Mouse (Mus musculus): ENCODE measurements around the gene Apod. TPM values are rescaled to one million over a fixed set of nuclear protein-coding genes. Genes with fewer than 3 reads are reported as not detected.
"Not testable (repeated sequence)": the region's sequence is repeated elsewhere in the genome, so short reads cannot be mapped to it uniquely, and the experiment has no call there.

Gene Apod
- polyA plus RNA-seq, 1 experiment = 0.35 TPM

GRCm38 (mm10) chr16:31334796-31335195 is 20.2 kb upstream of the Apod start:
- Histone ChIP-seq H3K4me1 (ENCODE audit: control insufficient read depth, insufficient read depth, insufficient read length, low read length) (no peaks in the 10 kb centered on the region), H3K36me3 (ENCODE audit: control insufficient read depth, insufficient read depth, low read length) (no peaks in the 10 kb centered on the region), H3K27me3 (ENCODE audit: control insufficient read depth, insufficient read depth, low read length) (no peaks in the 10 kb centered on the region), H3K27ac (ENCODE audit: insufficient read depth, low read depth, low read length) (no peak overlapping the region), H3K4me3 (ENCODE audit: low read depth, low read length) (no peak overlapping the region)
- 53% methylated on average over 5 of the region's 5 CpGs for WGBS
- TF ChIP-seq POLR2A (IDR thresholded peaks at IDR 0.05; ENCODE audit: low read depth, low read length) = no peak
- TF ChIP-seq CTCF (IDR thresholded peaks at IDR 0.05; ENCODE audit: extremely low read depth, insufficient read length, insufficient replicate concordance, low read depth, low read length) = no peak

- no peak for TF ChIP-seq POLR2A (IDR thresholded peaks at IDR 0.05; ENCODE audit: low read depth, low read length)
- no peak for TF ChIP-seq CTCF (IDR thresholded peaks at IDR 0.05; ENCODE audit: extremely low read depth, insufficient read length, insufficient replicate concordance, low read depth, low read length)
- no peaks in the 10 kb centered on the region for H3K4me1 ChIP-seq (ENCODE audit: control insufficient read depth, insufficient read depth, insufficient read length, low read length)
- H3K27ac ChIP-seq (ENCODE audit: insufficient read depth, low read depth, low read length) = no peak overlapping the region
- no peaks in the 10 kb centered on the region for H3K27me3 ChIP-seq (ENCODE audit: control insufficient read depth, insufficient read depth, low read length)
- no peaks in the 10 kb centered on the region for H3K36me3 ChIP-seq (ENCODE audit: control insufficient read depth, insufficient read depth, low read length)
- no peak overlapping the region for H3K4me3 ChIP-seq (ENCODE audit: low read depth, low read length)
Measured at GRCm38 (mm10) chr16:31332586-31332985, 18.0 kb upstream of the Apod start.

GRCm38 (mm10) chr16:31330970-31331369 is 16.4 kb upstream of the Apod start:
- H3K27ac ChIP-seq (ENCODE audit: insufficient read depth, low read depth, low read length); H3K4me3 ChIP-seq (ENCODE audit: low read depth, low read length); H3K36me3 ChIP-seq (ENCODE audit: control insufficient read depth, insufficient read depth, low read length); H3K27me3 ChIP-seq (ENCODE audit: control insufficient read depth, insufficient read depth, low read length); H3K4me1 ChIP-seq (ENCODE audit: control insufficient read depth, insufficient read depth, insufficient read length, low read length): not testable (repeated sequence)
- 86% methylated on average over 6 of the region's 6 CpGs for WGBS

- no peaks in the 10 kb centered on the region for H3K36me3 ChIP-seq (ENCODE audit: control insufficient read depth, insufficient read depth, low read length)
- H3K4me3 ChIP-seq (ENCODE audit: low read depth, low read length) = no peak overlapping the region
- H3K27ac ChIP-seq (ENCODE audit: insufficient read depth, low read depth, low read length) = no peak overlapping the region
- no peaks in the 10 kb centered on the region for H3K4me1 ChIP-seq (ENCODE audit: control insufficient read depth, insufficient read depth, insufficient read length, low read length)
- 75% methylated on average over 2 of the region's 2 CpGs for WGBS
- no peaks in the 10 kb centered on the region for H3K27me3 ChIP-seq (ENCODE audit: control insufficient read depth, insufficient read depth, low read length)
- TF ChIP-seq POLR2A (IDR thresholded peaks at IDR 0.05; ENCODE audit: low read depth, low read length) = no peak
- no peak for TF ChIP-seq CTCF (IDR thresholded peaks at IDR 0.05; ENCODE audit: extremely low read depth, insufficient read length, insufficient replicate concordance, low read depth, low read length)
Measured at GRCm38 (mm10) chr16:31329668-31330067, 15.1 kb upstream of the Apod start.

GRCm38 (mm10) chr16:31327891-31328290 is 13.3 kb upstream of the Apod start:
- Histone ChIP-seq H3K27me3 (ENCODE audit: control insufficient read depth, insufficient read depth, low read length) (no peaks in the 10 kb centered on the region), H3K4me1 (ENCODE audit: control insufficient read depth, insufficient read depth, insufficient read length, low read length) (no peaks in the 10 kb centered on the region), H3K36me3 (ENCODE audit: control insufficient read depth, insufficient read depth, low read length) (no peaks in the 10 kb centered on the region), H3K27ac (ENCODE audit: insufficient read depth, low read depth, low read length) (no peak overlapping the region; the same call in 1 of the 2 replicates), H3K4me3 (ENCODE audit: low read depth, low read length) (no peak overlapping the region)
- TF ChIP-seq CTCF (IDR thresholded peaks at IDR 0.05; ENCODE audit: extremely low read depth, insufficient read length, insufficient replicate concordance, low read depth, low read length) (no peak), POLR2A (IDR thresholded peaks at IDR 0.05; ENCODE audit: low read depth, low read length) (no peak)
- WGBS = 86% methylated on average over 2 of the region's 2 CpGs

GRCm38 (mm10) chr16:31327430-31327829 is 12.8 kb upstream of the Apod start:
- peak overlapping the region; percentile 0; the same call in 1 of the 2 replicates for H3K27ac ChIP-seq (ENCODE audit: insufficient read depth, low read depth, low read length)
- H3K4me1 ChIP-seq (ENCODE audit: control insufficient read depth, insufficient read depth, insufficient read length, low read length) = no peaks in the 10 kb centered on the region
- no peaks in the 10 kb centered on the region for H3K27me3 ChIP-seq (ENCODE audit: control insufficient read depth, insufficient read depth, low read length)
- H3K4me3 ChIP-seq (ENCODE audit: low read depth, low read length) = no peak overlapping the region
- no peaks in the 10 kb centered on the region for H3K36me3 ChIP-seq (ENCODE audit: control insufficient read depth, insufficient read depth, low read length)
- 76% methylated on average over 8 of the region's 8 CpGs for WGBS
- TF ChIP-seq CTCF (IDR thresholded peaks at IDR 0.05; ENCODE audit: extremely low read depth, insufficient read length, insufficient replicate concordance, low read depth, low read length) = no peak
- no peak for TF ChIP-seq POLR2A (IDR thresholded peaks at IDR 0.05; ENCODE audit: low read depth, low read length)

GRCm38 (mm10) chr16:31326679-31327078 is 12.1 kb upstream of the Apod start:
- TF ChIP-seq CTCF (IDR thresholded peaks at IDR 0.05; ENCODE audit: extremely low read depth, insufficient read length, insufficient replicate concordance, low read depth, low read length) (no peak), POLR2A (IDR thresholded peaks at IDR 0.05; ENCODE audit: low read depth, low read length) (no peak)
- Histone ChIP-seq H3K27ac (ENCODE audit: insufficient read depth, low read depth, low read length) (peak overlapping the region; percentile 2; the same call in 1 of the 2 replicates), H3K36me3 (ENCODE audit: control insufficient read depth, insufficient read depth, low read length) (no peaks in the 10 kb centered on the region), H3K4me3 (ENCODE audit: low read depth, low read length) (no peak overlapping the region), H3K27me3 (ENCODE audit: control insufficient read depth, insufficient read depth, low read length) (no peaks in the 10 kb centered on the region), H3K4me1 (ENCODE audit: control insufficient read depth, insufficient read depth, insufficient read length, low read length) (no peaks in the 10 kb centered on the region)
- WGBS = 60% methylated on average over 8 of the region's 8 CpGs

- WGBS = 73% methylated on average over 5 of the region's 5 CpGs
- Histone ChIP-seq H3K36me3 (ENCODE audit: control insufficient read depth, insufficient read depth, low read length) (no peaks in the 10 kb centered on the region), H3K4me3 (ENCODE audit: low read depth, low read length) (no peak overlapping the region), H3K4me1 (ENCODE audit: control insufficient read depth, insufficient read depth, insufficient read length, low read length) (no peaks in the 10 kb centered on the region), H3K27me3 (ENCODE audit: control insufficient read depth, insufficient read depth, low read length) (no peaks in the 10 kb centered on the region), H3K27ac (ENCODE audit: insufficient read depth, low read depth, low read length) (peak overlapping the region; percentile 26)
- TF ChIP-seq POLR2A (IDR thresholded peaks at IDR 0.05; ENCODE audit: low read depth, low read length) (no peak), CTCF (IDR thresholded peaks at IDR 0.05; ENCODE audit: extremely low read depth, insufficient read length, insufficient replicate concordance, low read depth, low read length) (no peak)
Measured at GRCm38 (mm10) chr16:31325966-31326365, 11.4 kb upstream of the Apod start.
